Mouse (Mus musculus): ENCODE results near the gene Rps6kl1.

DNA sequence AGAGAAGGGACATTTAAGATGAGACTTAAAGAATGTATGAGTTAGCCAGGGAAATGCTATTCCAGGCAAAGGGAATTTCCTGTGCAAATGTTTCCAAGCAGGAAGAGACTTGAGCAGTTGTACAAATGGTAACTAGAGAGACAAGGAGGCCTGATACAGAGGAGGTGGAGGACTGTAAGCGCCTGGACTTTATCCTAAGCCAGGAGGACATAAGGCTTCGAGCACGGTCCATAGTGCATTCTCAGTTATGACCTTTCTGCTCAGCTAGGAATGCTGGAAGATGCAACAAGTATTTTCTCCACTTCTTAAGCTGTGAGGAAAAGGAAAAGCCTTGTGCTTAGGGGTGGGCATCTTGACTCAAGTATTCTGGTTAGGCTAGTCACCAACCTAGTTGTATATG, 37.7 kb downstream of the Rps6kl1 start:
- TF ChIP-seq CTCF (conservative IDR thresholded peaks at IDR 0.05; ENCODE audit: insufficient read depth, insufficient read length, low read depth, low read length) (no peak), POLR2A (IDR thresholded peaks at IDR 0.05; ENCODE audit: low read depth, low read length) (no peak)

All from kidney, adult 2 months (tissue).